Mouse (Mus musculus): ENCODE measurements around the gene Mill2.

DNA sequence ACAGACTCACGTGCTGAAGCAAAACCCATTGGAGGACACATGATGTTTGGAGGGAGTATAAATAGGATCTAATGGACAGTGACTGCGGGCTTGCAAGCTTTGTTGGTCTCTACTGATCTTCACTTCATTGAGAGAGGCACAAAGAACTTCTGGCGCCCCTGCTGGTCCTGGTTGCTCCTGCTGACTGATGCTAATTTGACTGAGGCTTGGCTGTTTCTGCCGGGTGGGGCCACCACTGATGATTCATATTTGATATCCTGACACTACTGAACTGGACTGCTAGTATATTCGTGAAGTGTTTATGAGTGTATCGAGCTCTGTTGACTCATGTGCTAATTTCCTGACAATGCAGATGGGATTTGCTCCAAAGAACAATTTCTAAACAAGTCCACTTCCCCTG lies 23.0 kb downstream of the Mill2 start:
- TF ChIP-seq POLR2A (IDR thresholded peaks at IDR 0.05; ENCODE audit: borderline replicate concordance, control insufficient read depth, low read depth, low read length) (no peak), CTCF (IDR thresholded peaks at IDR 0.05; ENCODE audit: control insufficient read depth, insufficient read depth, low read length) (no peak)

Data from bone marrow, adult 2 months (tissue).